Mouse (Mus musculus) heart, adult 2 months (tissue): ENCODE measurements around the gene Cavin2. TPM values are rescaled to one million over a fixed set of nuclear protein-coding genes. Genes with fewer than 3 reads are reported as not detected.
A peak's percentile ranks its signal among the peaks of the same experiment; 100 is the strongest.

Source experiments
- DNase-seq, 2 experiments: peaks; one replicate each; pipeline ENCODE4 v3.0.0; 2021
- H3K27ac ChIP-seq: fragments of 200-600 bp; 2 replicates; pipeline ENCODE4 v1.8.1; 2022
- H3K27me3 ChIP-seq: fragments of 200-500 bp; 2 replicates; pipeline ENCODE4 v1.6.1; 2012; ENCODE audit warnings: mild to moderate bottlenecking, low read length, inconsistent platforms, mixed read lengths; ENCODE audit not compliant: control insufficient read depth, insufficient read depth
- H3K36me3 ChIP-seq: fragments of 200-500 bp; 2 replicates; pipeline ENCODE4 v1.6.1; 2012; ENCODE audit warnings: low read length, inconsistent platforms; ENCODE audit not compliant: control insufficient read depth, insufficient read depth
- H3K4me1 ChIP-seq: fragments of 200-500 bp; 2 replicates; pipeline ENCODE4 v1.6.1; 2011; ENCODE audit warnings: low read length; ENCODE audit not compliant: control insufficient read depth, insufficient read depth
- H3K4me3 ChIP-seq: fragments of 200-600 bp; 2 replicates; pipeline ENCODE4 v1.8.1; 2022
- H3K79me2 ChIP-seq: fragments of 200-500 bp; replicated peaks from 2 replicates; pipeline ENCODE4 v1.6.1; 2012; ENCODE audit warnings: mild to moderate bottlenecking, inconsistent platforms, low read length, moderate library complexity, mixed read lengths; ENCODE audit not compliant: control insufficient read depth, insufficient read depth
- H3K9ac ChIP-seq: fragments of 200-500 bp; 2 replicates; pipeline ENCODE4 v1.6.1; 2012; ENCODE audit warnings: low read depth, mild to moderate bottlenecking, control low read depth, inconsistent platforms, low read length, mixed read lengths
- CTCF ChIP-seq: fragments of 200-600 bp; IDR thresholded peaks from 2 replicates; pipeline ENCODE4 v1.8.1; 2022; ENCODE audit warnings: antibody characterized with exemption, mild to moderate bottlenecking, moderate library complexity
- EP300 ChIP-seq: fragments of 200-500 bp; IDR thresholded peaks from 2 replicates; pipeline ENCODE4 v1.6.1; 2011; ENCODE audit warnings: low read depth, low read length, control low read depth; ENCODE audit not compliant: insufficient read depth
- POLR2A ChIP-seq: fragments of 200-500 bp; IDR thresholded peaks from 2 replicates; pipeline ENCODE4 v1.6.1; 2011; ENCODE audit warnings: mild to moderate bottlenecking, low read depth, low read length, control low read depth; ENCODE audit not compliant: insufficient read depth
- WGBS: fragments of 180-500 bp; shearing (Covaris S2); methylation state at CpG from one replicate; pipeline ENCODE4 v1.1.7; 2018; 5-methylcytosine and 5-hydroxymethylcytosine counted together
- intact Hi-C: fragments of 180-260 bp; cut with DNase I; formaldehyde crosslinking; loops from one replicate; pipeline ENCODE4 v1.15.1; 2025
- polyA plus RNA-seq: library from polyadenylated mRNA; depleted of rRNA; stranded (reverse); fragments of >200 nt; gene quantifications from 2 replicates; pipeline ENCODE4 v1.2.3, GENCODE M21; 2012
- total RNA-seq, 2 experiments: library from RNA; stranded (reverse); gene quantifications; 2 replicates each; pipeline ENCODE4 v1.2.3; 2021

The Cavin2 gene
- total and polyA plus RNA-seq, 3 experiments, result 72.1 to 122 (median 119) TPM

- TF ChIP-seq POLR2A (no peak), CTCF (peak; percentile 24), EP300 (no peak)
- peak overlapping the region; percentile 56 for H3K27ac ChIP-seq
- no peak for DNase-seq
- 36% methylated on average over 5 of the region's 5 CpGs for WGBS
- H3K4me1 ChIP-seq, result peaks cover 28% of the 10 kb centered on the region
- intact Hi-C loops, result no loop called here
- no peaks in the 10 kb centered on the region for H3K27me3 ChIP-seq
- H3K79me2 ChIP-seq, result no peaks in the 10 kb centered on the region
- no peak overlapping the region for H3K4me3 ChIP-seq
- no peak overlapping the region for H3K9ac ChIP-seq
- peaks cover 16% of the 10 kb centered on the region for H3K36me3 ChIP-seq
Measured at GRCm38 (mm10) chr1:51270196-51270935, 18.6 kb upstream of the Cavin2 start.

GRCm38 (mm10) chr1:51271845-51272244 is 17.1 kb upstream of the Cavin2 start:
- Histone ChIP-seq H3K36me3 (peaks cover 12% of the 10 kb centered on the region), H3K9ac (no peak overlapping the region), H3K4me1 (peaks cover 21% of the 10 kb centered on the region), H3K27me3 (no peaks in the 10 kb centered on the region), H3K27ac (no peak overlapping the region; the same call in 1 of the 2 replicates), H3K4me3 (no peak overlapping the region), H3K79me2 (no peaks in the 10 kb centered on the region)
- TF ChIP-seq POLR2A, result no peak
- no peak for TF ChIP-seq EP300
- TF ChIP-seq CTCF, result no peak
- 88% methylated on average over 4 of the region's 4 CpGs for WGBS
- no peak for DNase-seq
- intact Hi-C loops, result no loop called here

GRCm38 (mm10) chr1:51272583-51273201 is 16.2 kb upstream of the Cavin2 start:
- H3K4me3 ChIP-seq, result no peak overlapping the region
- intact Hi-C loops, result no loop called here
- no peak overlapping the region for H3K9ac ChIP-seq
- H3K4me1 ChIP-seq, result peaks cover 15% of the 10 kb centered on the region
- DNase-seq, result no peak
- 38% methylated on average over 4 of the region's 4 CpGs for WGBS
- H3K79me2 ChIP-seq, result no peaks in the 10 kb centered on the region
- peak overlapping the region; percentile 46 for H3K27ac ChIP-seq
- no peaks in the 10 kb centered on the region for H3K27me3 ChIP-seq
- peaks cover 12% of the 10 kb centered on the region for H3K36me3 ChIP-seq
- TF ChIP-seq EP300, result no peak

- Histone ChIP-seq H3K27me3 (no peaks in the 10 kb centered on the region), H3K79me2 (no peaks in the 10 kb centered on the region), H3K36me3 (peaks cover 2% of the 10 kb centered on the region; the same call in 1 of the 2 replicates), H3K27ac (peak overlapping the region; percentile 67), H3K9ac (no peak overlapping the region), H3K4me1 (no peaks in the 10 kb centered on the region; the same call in 1 of the 2 replicates), H3K4me3 (no peak overlapping the region)
- intact Hi-C loops, result no loop called here
- WGBS, result 33% methylated on average over 2 of the region's 2 CpGs
- no peak for DNase-seq
- no peak for TF ChIP-seq POLR2A
- no peak for TF ChIP-seq CTCF
- TF ChIP-seq EP300, result no peak
Measured at GRCm38 (mm10) chr1:51277879-51278567, 10.9 kb upstream of the Cavin2 start.

- H3K4me1 ChIP-seq, result peaks cover 3% of the 10 kb centered on the region
- peaks cover 2% of the 10 kb centered on the region; the same call in 1 of the 2 replicates for H3K79me2 ChIP-seq
- WGBS, result 21% methylated on average over 3 of the region's 3 CpGs
- H3K4me3 ChIP-seq, result peak overlapping the region; percentile 82
- H3K36me3 ChIP-seq, result peaks cover 15% of the 10 kb centered on the region
- peak overlapping the region; percentile 3 for H3K9ac ChIP-seq
- DNase-seq, result no peak
- H3K27ac ChIP-seq, result peak overlapping the region; percentile 97
- no peaks in the 10 kb centered on the region for H3K27me3 ChIP-seq
- intact Hi-C loops, result loop anchor here (2.0 kb wide), 1 partner anchor 181 kb away; no protein-coding TSS in a partner anchor
- TF ChIP-seq POLR2A (no peak), EP300 (no peak), CTCF (no peak)
Measured at GRCm38 (mm10) chr1:51288201-51288600, 725 bp upstream of the Cavin2 start.
